Mouse (Mus musculus): ENCODE results near the gene Kcnk2. TPM values are rescaled to one million over a fixed set of nuclear protein-coding genes. Genes with fewer than 3 reads are reported as not detected.

Kcnk2 gene
- not detected for total RNA-seq (2023)

GRCm38 (mm10) chr1:189402223-189402943 lies at the start of gene Kcnk2:
Kcnk2 (minus strand) TSS chr1:189402273.

